Mouse (Mus musculus) limb, embryonic 12.5 days (tissue): ENCODE results near the gene Ubash3b. TPM values are rescaled to one million over a fixed set of nuclear protein-coding genes. Genes with fewer than 3 reads are reported as not detected.

Experiments used
- ATAC-seq: fragments of 200-750 bp; cut with Nextera tagmentation; 2 replicates; pipeline ENCODE4 v1.8.0; 2017; ENCODE audit warnings: low read depth, moderate TSS enrichment; ENCODE audit not compliant: insufficient number of reproducible peaks, insufficient read depth, low FRiP score, low TSS enrichment
- H3K27ac ChIP-seq: fragments of 300-500 bp; sonication (generic); 2 replicates; pipeline ENCODE4 v1.5.1; 2016; ENCODE audit warnings: mild to moderate bottlenecking, moderate library complexity
- H3K27me3 ChIP-seq: fragments of 300-500 bp; sonication (generic); 2 replicates; pipeline ENCODE4 v1.6.1; 2016; ENCODE audit warnings: mild to moderate bottlenecking, moderate library complexity
- H3K36me3 ChIP-seq: fragments of 300-500 bp; sonication (generic); 2 replicates; pipeline ENCODE4 v1.6.1; 2016; ENCODE audit warnings: mild to moderate bottlenecking, moderate library complexity
- H3K4me1 ChIP-seq: fragments of 300-500 bp; sonication (generic); replicated peaks from 2 replicates; pipeline ENCODE4 v1.6.1; 2016
- H3K4me2 ChIP-seq: fragments of 300-500 bp; sonication (generic); 2 replicates; pipeline ENCODE4 v1.6.1; 2016; ENCODE audit warnings: mild to moderate bottlenecking, moderate library complexity
- H3K4me3 ChIP-seq: fragments of 300-500 bp; sonication (generic); replicated peaks from 2 replicates; pipeline ENCODE4 v1.5.1; 2016; ENCODE audit warnings: mild to moderate bottlenecking
- H3K9ac ChIP-seq: fragments of 300-500 bp; sonication (generic); replicated peaks from 2 replicates; pipeline ENCODE4 v1.6.1; 2016; ENCODE audit warnings: mild to moderate bottlenecking, moderate library complexity
- H3K9me3 ChIP-seq: fragments of 300-500 bp; sonication (generic); 2 replicates; pipeline ENCODE4 v1.6.1; 2016; ENCODE audit warnings: mild to moderate bottlenecking, moderate library complexity
- WGBS: fragments of 180-500 bp; shearing (Covaris S2); methylation state at CpG from one replicate; pipeline ENCODE4 v1.1.7; 2016; 5-methylcytosine and 5-hydroxymethylcytosine counted together
- polyA plus RNA-seq: library from polyadenylated mRNA; unstranded; fragments of >200 nt; fragmentation: Nextera tagmentation; extraction: Ambion mirVana; gene quantifications from 2 replicates; pipeline ENCODE4 v1.2.1, GENCODE M21; 2016

The Ubash3b gene
- polyA plus RNA-seq, 1 experiment from 2014 or later, result 6.5 TPM

DNA sequence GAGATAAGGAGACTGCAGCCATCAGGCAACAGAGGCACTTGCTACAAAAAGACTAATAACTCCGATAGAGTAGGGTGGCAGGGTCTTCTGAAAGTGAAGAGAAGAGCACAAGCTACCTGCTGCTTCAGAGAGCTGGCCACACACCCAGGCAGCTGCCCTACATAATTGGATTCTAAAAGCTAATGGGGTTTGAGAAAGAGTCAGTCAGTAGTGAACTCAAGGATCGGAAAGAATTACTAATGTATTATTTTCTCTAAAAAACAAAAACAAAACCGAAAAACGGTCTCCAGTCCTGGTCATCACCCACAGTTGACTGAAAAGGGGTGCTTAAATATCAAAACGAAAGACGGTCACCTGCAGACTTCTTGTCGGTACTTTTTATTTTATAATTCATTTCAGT is 51.7 kb downstream of the Ubash3b start:
- H3K9ac ChIP-seq, result no peak overlapping the region
- H3K4me2 ChIP-seq, result no peak overlapping the region
- 87% methylated on average over 7 of the region's 7 CpGs for WGBS
- no peak overlapping the region for H3K27ac ChIP-seq
- H3K4me3 ChIP-seq, result no peak overlapping the region
- no peak for ATAC-seq
- H3K4me1 ChIP-seq, result peaks cover 14% of the 10 kb centered on the region
- H3K9me3 ChIP-seq, result no peaks in the 10 kb centered on the region
- no peaks in the 10 kb centered on the region for H3K27me3 ChIP-seq
- no peaks in the 10 kb centered on the region for H3K36me3 ChIP-seq

GRCm38 (mm10) chr9:41108324-41109180 is 52.9 kb downstream of the Ubash3b start:
- H3K9ac ChIP-seq, result no peak overlapping the region
- no peaks in the 10 kb centered on the region for H3K36me3 ChIP-seq
- H3K4me3 ChIP-seq, result no peak overlapping the region
- ATAC-seq, result no peak
- no peak overlapping the region for H3K4me2 ChIP-seq
- WGBS, result 63% methylated on average over 14 of the region's 14 CpGs
- no peaks in the 10 kb centered on the region for H3K27me3 ChIP-seq
- peaks cover 14% of the 10 kb centered on the region for H3K4me1 ChIP-seq
- H3K9me3 ChIP-seq, result no peaks in the 10 kb centered on the region
- H3K27ac ChIP-seq, result no peak overlapping the region

- Histone ChIP-seq H3K27me3 (no peaks in the 10 kb centered on the region), H3K4me1 (peaks cover 27% of the 10 kb centered on the region), H3K36me3 (no peaks in the 10 kb centered on the region), H3K4me3 (no peak overlapping the region), H3K9me3 (no peaks in the 10 kb centered on the region), H3K4me2 (no peak overlapping the region), H3K9ac (no peak overlapping the region), H3K27ac (peak overlapping the region; percentile 35; the same call in 1 of the 2 replicates)
- 38% methylated on average over 7 of the region's 7 CpGs for WGBS
- no peak for ATAC-seq
These were observed 56.3 kb downstream of the Ubash3b start for GRCm38 (mm10) chr9:41105201-41105643.

DNA sequence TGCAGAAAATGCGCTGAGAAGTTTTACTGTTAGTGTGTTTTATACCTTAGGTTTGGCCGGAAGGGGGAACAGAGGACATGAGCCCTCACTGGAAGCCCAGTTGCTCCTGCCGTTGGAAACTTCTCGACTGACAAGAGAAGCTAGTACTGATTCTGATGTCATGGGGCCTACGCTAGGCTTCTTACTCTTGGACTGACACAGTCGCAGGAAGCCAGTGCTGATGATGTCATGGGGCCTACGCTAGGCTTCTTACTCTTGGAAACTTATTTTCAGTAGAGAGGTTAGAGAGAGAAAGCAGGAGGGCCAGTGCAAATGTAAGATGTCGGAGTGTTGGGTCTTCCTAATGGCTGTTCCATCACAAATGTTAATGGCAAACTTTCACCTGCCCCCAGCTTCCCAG is 57.8 kb downstream of the Ubash3b start:
- Histone ChIP-seq H3K27ac (no peak overlapping the region), H3K9me3 (no peaks in the 10 kb centered on the region), H3K4me2 (no peak overlapping the region), H3K27me3 (no peaks in the 10 kb centered on the region), H3K4me3 (no peak overlapping the region), H3K9ac (no peak overlapping the region), H3K4me1 (peaks cover 42% of the 10 kb centered on the region), H3K36me3 (no peaks in the 10 kb centered on the region)
- WGBS, result 94% methylated on average over 8 of the region's 8 CpGs
- ATAC-seq, result no peak

- Histone ChIP-seq H3K27ac (peak overlapping the region; percentile 31; the same call in 1 of the 2 replicates), H3K27me3 (no peaks in the 10 kb centered on the region), H3K9ac (no peak overlapping the region), H3K9me3 (no peaks in the 10 kb centered on the region), H3K4me1 (peaks cover 46% of the 10 kb centered on the region), H3K36me3 (no peaks in the 10 kb centered on the region), H3K4me2 (no peak overlapping the region), H3K4me3 (no peak overlapping the region)
- no peak for ATAC-seq
- 68% methylated on average over 10 of the region's 10 CpGs for WGBS
These were observed 58.9 kb downstream of the Ubash3b start for GRCm38 (mm10) chr9:41102613-41103012.

- Histone ChIP-seq H3K9ac (no peak overlapping the region), H3K27ac (peak overlapping the region; percentile 46), H3K4me3 (no peak overlapping the region), H3K9me3 (no peaks in the 10 kb centered on the region), H3K4me1 (peaks cover 43% of the 10 kb centered on the region), H3K27me3 (no peaks in the 10 kb centered on the region), H3K36me3 (no peaks in the 10 kb centered on the region), H3K4me2 (no peak overlapping the region)
- WGBS, result 71% methylated on average over 8 of the region's 8 CpGs
- no peak for ATAC-seq
These were observed 61.6 kb downstream of the Ubash3b start for GRCm38 (mm10) chr9:41099897-41100296.

- H3K4me3 ChIP-seq, result no peak overlapping the region
- no peaks in the 10 kb centered on the region for H3K27me3 ChIP-seq
- H3K9ac ChIP-seq, result no peak overlapping the region
- 0 out of 2 replicates have a peak overlapping the region, but pooled peaks have one; percentile 2 for H3K4me2 ChIP-seq
- H3K27ac ChIP-seq, result peak overlapping the region; percentile 57
- H3K4me1 ChIP-seq, result peaks cover 43% of the 10 kb centered on the region
- ATAC-seq, result no peak
- no peaks in the 10 kb centered on the region for H3K36me3 ChIP-seq
- no peaks in the 10 kb centered on the region for H3K9me3 ChIP-seq
- 18% methylated on average over 5 of the region's 5 CpGs for WGBS
These were observed 62.4 kb downstream of the Ubash3b start for GRCm38 (mm10) chr9:41099067-41099466.

DNA sequence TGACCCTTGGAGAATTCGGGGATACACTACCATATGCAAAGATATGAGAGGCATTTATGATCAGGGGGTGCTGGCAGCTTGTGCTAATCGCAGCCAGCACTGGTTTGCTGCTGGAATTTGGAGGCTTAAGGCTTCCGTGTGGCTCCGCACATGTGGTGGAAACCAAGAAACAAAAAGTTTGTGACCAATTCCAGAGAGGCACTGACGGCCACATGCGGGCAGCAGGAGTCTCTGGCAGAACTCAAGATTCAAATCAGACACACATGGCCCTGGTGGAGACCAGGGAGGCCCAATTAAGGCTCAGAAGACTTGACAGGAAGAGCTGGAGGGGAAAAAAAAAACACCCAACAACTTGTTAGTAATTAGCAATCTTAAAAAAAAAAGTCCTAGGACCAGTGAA is 63.4 kb downstream of the Ubash3b start:
- H3K4me2 ChIP-seq, result no peak overlapping the region
- no peaks in the 10 kb centered on the region for H3K36me3 ChIP-seq
- no peak overlapping the region for H3K4me3 ChIP-seq
- H3K9me3 ChIP-seq, result no peaks in the 10 kb centered on the region
- H3K4me1 ChIP-seq, result peaks cover 43% of the 10 kb centered on the region
- H3K9ac ChIP-seq, result no peak overlapping the region
- ATAC-seq, result no peak
- WGBS, result 18% methylated on average over 6 of the region's 6 CpGs
- peak overlapping the region; percentile 72 for H3K27ac ChIP-seq
- no peaks in the 10 kb centered on the region for H3K27me3 ChIP-seq

DNA sequence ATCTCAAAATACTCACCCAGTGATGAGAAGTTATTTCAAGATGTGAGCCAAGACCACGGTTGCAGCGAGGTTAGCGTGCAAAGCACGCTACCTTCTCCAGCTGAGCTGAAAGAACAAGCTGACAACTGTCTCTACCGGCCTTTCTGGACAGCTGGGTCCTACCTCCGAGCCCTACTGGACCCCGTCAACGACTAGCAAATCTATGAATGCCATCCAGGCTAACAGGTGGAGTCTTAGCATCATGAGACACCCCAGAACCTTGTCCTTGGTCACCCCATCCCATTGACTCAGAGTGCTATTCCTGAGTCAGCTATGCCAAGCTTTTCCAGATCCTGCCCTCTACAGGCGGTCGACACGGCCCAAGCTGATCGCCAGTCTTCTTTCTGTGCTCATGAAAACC is 69.5 kb downstream of the Ubash3b start:
- Histone ChIP-seq H3K27me3 (no peaks in the 10 kb centered on the region), H3K4me1 (peaks cover under 1% of the 10 kb centered on the region; the same call in 1 of the 2 replicates), H3K4me2 (no peak overlapping the region), H3K9me3 (no peaks in the 10 kb centered on the region), H3K4me3 (no peak overlapping the region), H3K27ac (no peak overlapping the region), H3K36me3 (no peaks in the 10 kb centered on the region), H3K9ac (no peak overlapping the region)
- 92% methylated on average over 12 of the region's 12 CpGs for WGBS
- no peak for ATAC-seq

DNA sequence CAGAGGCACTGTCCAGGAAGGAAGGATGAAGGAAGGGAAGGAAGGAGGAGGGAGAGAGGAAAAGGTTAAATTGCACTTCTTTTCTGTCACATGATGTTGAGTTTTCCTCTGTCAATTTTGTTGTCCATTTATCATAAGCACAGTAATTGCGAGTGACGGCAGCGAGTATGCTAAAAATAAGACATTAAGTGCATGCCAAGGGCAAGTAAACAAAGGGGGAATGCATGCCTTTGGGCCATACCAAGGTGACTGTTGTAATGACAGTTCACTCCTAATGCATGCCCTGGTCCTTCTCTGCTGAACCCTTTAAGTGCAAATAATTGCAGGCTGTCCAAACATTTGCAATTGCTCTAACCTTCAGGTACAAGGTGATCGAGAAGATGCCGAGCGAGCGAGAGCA is 70.3 kb downstream of the Ubash3b start:
- H3K9me3 ChIP-seq, result no peaks in the 10 kb centered on the region
- no peaks in the 10 kb centered on the region for H3K4me1 ChIP-seq
- H3K4me2 ChIP-seq, result no peak overlapping the region
- H3K9ac ChIP-seq, result no peak overlapping the region
- no peak for ATAC-seq
- H3K27me3 ChIP-seq, result no peaks in the 10 kb centered on the region
- 78% methylated on average over 7 of the region's 7 CpGs for WGBS
- no peak overlapping the region for H3K27ac ChIP-seq
- no peaks in the 10 kb centered on the region for H3K36me3 ChIP-seq
- no peak overlapping the region for H3K4me3 ChIP-seq

GRCm38 (mm10) chr9:41087831-41088383 is 73.6 kb downstream of the Ubash3b start:
- no peak for ATAC-seq
- Histone ChIP-seq H3K4me3 (no peak overlapping the region), H3K27ac (no peak overlapping the region), H3K9me3 (no peaks in the 10 kb centered on the region), H3K4me1 (peaks cover 12% of the 10 kb centered on the region), H3K27me3 (no peaks in the 10 kb centered on the region), H3K9ac (no peak overlapping the region), H3K36me3 (no peaks in the 10 kb centered on the region), H3K4me2 (no peak overlapping the region)
- 84% methylated on average over 9 of the region's 9 CpGs for WGBS
